Mouse (Mus musculus) embryonic fibroblast, embryonic 13.5 days (primary cell): ENCODE measurements around the gene Ddhd1.
A peak's percentile ranks its signal among the peaks of the same experiment; 100 is the strongest.

Source experiments
- CTCF ChIP-seq: IDR thresholded peaks from 2 replicates; pipeline ENCODE4 v1.5.1; 2011; ENCODE audit warnings: mild to moderate bottlenecking, control low read depth, low read length, moderate library complexity, borderline replicate concordance; ENCODE audit not compliant: insufficient read depth
- POLR2A ChIP-seq: IDR thresholded peaks from 2 replicates; pipeline ENCODE4 v1.6.1; 2011; ENCODE audit warnings: low read depth, mild to moderate bottlenecking, control low read depth, low read length, moderate library complexity

DNA sequence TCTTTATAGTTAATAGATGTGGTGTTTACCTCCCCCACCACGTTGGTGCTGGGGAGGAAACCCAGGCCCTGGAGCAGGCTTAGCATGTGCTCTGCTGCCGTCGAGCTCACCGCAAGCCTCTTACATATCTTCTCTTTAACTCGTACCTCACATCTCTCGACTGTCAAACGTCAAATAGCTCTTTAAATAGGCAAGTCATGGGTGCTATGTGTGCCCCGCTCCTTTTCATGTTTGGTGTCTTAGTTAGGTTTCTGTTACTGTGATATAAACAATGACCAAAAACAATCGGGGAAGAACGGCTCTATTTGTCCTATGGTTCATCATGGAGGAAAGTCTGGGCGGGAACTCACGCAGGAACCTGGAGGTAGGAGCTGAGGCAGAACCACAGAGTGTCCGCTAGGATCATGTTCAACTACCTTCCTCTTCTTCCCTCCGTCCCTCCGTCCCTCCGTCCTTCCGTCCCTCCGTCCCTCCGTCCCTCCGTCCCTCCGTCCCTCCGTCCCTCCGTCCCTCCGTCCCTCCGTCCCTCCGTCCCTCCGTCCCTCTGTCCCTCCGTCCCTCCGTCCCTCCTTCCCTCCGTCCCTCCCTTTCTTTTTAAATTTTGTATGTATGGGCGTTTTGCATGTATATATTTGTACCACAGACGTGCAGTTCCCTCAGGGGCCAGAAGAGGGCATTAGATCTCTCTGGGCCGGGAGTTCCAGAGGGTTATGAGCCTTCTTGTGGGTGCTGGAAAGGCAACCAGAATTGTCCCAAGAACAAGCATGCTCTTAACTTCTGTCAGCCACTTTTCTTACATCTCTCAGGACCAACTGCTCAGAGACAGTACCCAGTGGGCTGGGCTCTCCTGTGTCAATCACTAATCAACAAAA is 91.6 kb downstream of the Ddhd1 start:
- TF ChIP-seq POLR2A (0 out of 2 replicates have a peak, but pooled peaks have one; percentile 28), CTCF (no peak)
